8 mouse cellular contexts compared by ENCODE assay signal in the genomic region with DNA sequence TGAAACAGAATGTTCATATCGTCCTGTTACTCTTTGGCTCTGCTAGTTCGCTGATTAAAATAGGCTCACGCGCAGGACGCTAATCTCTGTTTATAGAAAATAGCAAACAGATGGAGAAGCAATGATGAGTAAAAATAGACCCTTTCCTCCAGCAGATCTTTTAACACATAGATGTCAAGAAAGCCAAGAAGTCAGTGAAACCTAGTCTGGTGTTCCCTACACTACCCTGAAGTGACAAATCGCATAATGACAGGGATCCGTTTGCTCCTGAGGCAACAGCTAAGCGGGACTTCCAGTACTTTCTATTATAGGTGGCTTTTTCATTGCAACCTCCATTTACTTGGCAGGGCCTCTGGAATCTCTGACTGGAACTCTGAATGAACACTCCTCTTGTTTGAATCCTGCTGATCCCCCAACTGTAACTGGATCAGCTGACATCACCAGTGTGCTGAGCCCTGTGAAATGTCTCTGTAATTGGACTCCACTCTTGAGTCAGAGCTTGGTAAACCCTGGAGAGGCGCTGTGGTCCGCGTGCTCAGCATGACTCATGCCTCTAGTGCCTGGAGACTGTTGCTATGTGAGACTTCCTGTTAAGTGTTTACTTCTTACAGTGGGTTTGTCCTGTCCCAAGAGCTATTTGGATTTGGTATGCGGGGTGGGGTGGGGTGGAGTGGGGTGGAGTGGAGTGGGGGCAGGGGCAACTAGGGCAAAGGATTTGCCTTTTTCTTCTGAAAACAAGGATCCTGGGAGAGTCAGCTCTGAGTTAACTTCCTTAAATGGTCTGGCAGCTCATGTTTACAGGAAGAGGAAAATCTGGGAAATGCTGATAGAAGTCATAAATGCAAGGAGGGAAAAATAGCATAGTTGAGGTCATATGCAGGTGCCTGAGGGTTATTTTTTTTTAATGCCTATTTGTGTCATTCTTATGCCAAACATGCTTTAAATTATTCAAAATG.
DNase-seq lines count a peak whose midpoint lies in the region; ATAC-seq lines count a peak whose summit lies in the region.

No protein-coding gene starts in this region.

- H3K4me3 ChIP-seq in intestine, embryonic 15.5 days (replicated peaks): no peak overlapping the region
- peak overlapping the region; percentile 80 for H3K4me3 ChIP-seq in megakaryocyte, embryonic 14.5 days (replicated peaks)

- no peaks in the 10 kb centered on the region for H3K9me3 ChIP-seq in intestine, embryonic 15.5 days
- H3K9me3 ChIP-seq in megakaryocyte, embryonic 14.5 days: no peaks in the 10 kb centered on the region

- DNase-seq in ovary, adult 18-20 months (ENCODE audit: low spot score): peak; percentile 80
- DNase-seq in ovary, postnatal 10 days (ENCODE audit: low spot score): no peak
- DNase-seq in embryo, embryonic 9.5 days (ENCODE audit: extremely low spot score): peak; percentile 64
- peak; percentile 26 for DNase-seq in gonadal fat pad, adult 2 months (ENCODE audit: low read depth)
- peak; percentile 78 to 83 for DNase-seq in left cerebral cortex, postnatal 10 days (ENCODE audit: extremely low spot score in 1 of 2, low spot score in 2 of 2)
- peak; percentile 66 for DNase-seq in right cerebral cortex, postnatal 25 days

- H3K27ac ChIP-seq in intestine, embryonic 15.5 days: peak overlapping the region; percentile 52

- no peaks in the 10 kb centered on the region for H3K4me1 ChIP-seq in intestine, embryonic 15.5 days (replicated peaks)
- H3K4me1 ChIP-seq in megakaryocyte, embryonic 14.5 days: peaks cover 14% of the 10 kb centered on the region

- peak; percentile 100 for ATAC-seq in intestine, embryonic 15.5 days

- H3K4me2 ChIP-seq in intestine, embryonic 15.5 days (replicated peaks): peak overlapping the region; percentile 3

- H3K27me3 ChIP-seq in intestine, embryonic 15.5 days (replicated peaks): no peaks in the 10 kb centered on the region
- H3K27me3 ChIP-seq in megakaryocyte, embryonic 14.5 days (replicated peaks): no peaks in the 10 kb centered on the region

- intact Hi-C loops in left cerebral cortex, postnatal 10 days (cut with DNase I): loop anchor here (10.0 kb wide), 2 partner anchors 1093 to 1703 kb away; partner anchors contain the start of gene Klf6

- no peaks in the 10 kb centered on the region for H3K36me3 ChIP-seq in intestine, embryonic 15.5 days
- H3K36me3 ChIP-seq in megakaryocyte, embryonic 14.5 days (replicated peaks; ENCODE audit: low read length): no peaks in the 10 kb centered on the region

- WGBS in intestine, embryonic 15.5 days: 27% methylated on average over 12 of the region's 12 CpGs

- H3K9ac ChIP-seq in intestine, embryonic 15.5 days: no peak overlapping the region
